ENCODE assay signal across 8 mouse cellular contexts in genomic region chr7:43606896-43607742, GRCm38 (mm10). TPM values are rescaled to one million over a fixed set of nuclear protein-coding genes. Genes with fewer than 3 reads are reported as not detected.
DNase-seq lines count a peak whose midpoint lies in the region; ATAC-seq lines count a peak whose summit lies in the region.

Gene Zfp819 (plus strand): TSS chr7:43607169.

- peak within 1 kb of the TSS; percentile 36 for H3K4me3 ChIP-seq in embryonic facial prominence, embryonic 14.5 days (ENCODE audit: low read depth, low read length)
- H3K4me3 ChIP-seq in heart, embryonic 11.5 days (ENCODE audit: low read depth, low read length): peak within 1 kb of the TSS; percentile 25
- H3K4me3 ChIP-seq in limb, embryonic 11.5 days (ENCODE audit: low read depth, low read length): peak within 1 kb of the TSS; percentile 43
- H3K4me3 ChIP-seq in midbrain, embryonic 12.5 days: peak within 1 kb of the TSS; percentile 47

- no peaks in the 10 kb centered on the region for H3K27me3 ChIP-seq in embryonic facial prominence, embryonic 14.5 days (replicated peaks; ENCODE audit: control insufficient read depth, insufficient read depth, low read length)
- H3K27me3 ChIP-seq in heart, embryonic 11.5 days (ENCODE audit: control insufficient read depth, insufficient read depth, low read length): peaks cover 4% of the 10 kb centered on the region; the same call in 1 of the 2 replicates
- H3K27me3 ChIP-seq in limb, embryonic 11.5 days (ENCODE audit: control insufficient read depth, insufficient read depth, low read length): no peaks in the 10 kb centered on the region
- 0 out of 2 replicates have a peak, but pooled peaks cover 10% of the 10 kb centered on the region for H3K27me3 ChIP-seq in midbrain, embryonic 12.5 days

- no peak within 1 kb of the TSS for H3K27ac ChIP-seq in embryonic facial prominence, embryonic 14.5 days (replicated peaks; ENCODE audit: low read depth, low read length)
- H3K27ac ChIP-seq in heart, embryonic 11.5 days (ENCODE audit: low read depth, low read length): no peak within 1 kb of the TSS
- H3K27ac ChIP-seq in limb, embryonic 11.5 days (replicated peaks; ENCODE audit: low read depth, low read length): no peak within 1 kb of the TSS
- H3K27ac ChIP-seq in midbrain, embryonic 12.5 days (replicated peaks): no peak within 1 kb of the TSS

- 16% methylated on average over 40 of the region's 41 CpGs for WGBS in embryonic facial prominence, embryonic 14.5 days
- 10% methylated on average over 41 of the region's 41 CpGs for WGBS in heart, embryonic 11.5 days (ENCODE audit: insufficient replicate concordance)
- 16% methylated on average over 41 of the region's 41 CpGs for WGBS in limb, embryonic 11.5 days
- WGBS in midbrain, embryonic 12.5 days: 15% methylated on average over 41 of the region's 41 CpGs

- peak within 1 kb of the TSS; percentile 71 for H3K4me2 ChIP-seq in embryonic facial prominence, embryonic 14.5 days (ENCODE audit: low read depth, low read length)
- peak within 1 kb of the TSS; percentile 53 for H3K4me2 ChIP-seq in heart, embryonic 11.5 days
- H3K4me2 ChIP-seq in limb, embryonic 11.5 days (ENCODE audit: low read depth, severe bottlenecking): peak within 1 kb of the TSS; percentile 79
- H3K4me2 ChIP-seq in midbrain, embryonic 12.5 days (replicated peaks): peak within 1 kb of the TSS; percentile 82

- peak; percentile 92 for ATAC-seq in embryonic facial prominence, embryonic 14.5 days (ENCODE audit: low read depth)
- ATAC-seq in heart, embryonic 11.5 days (replicated peaks; ENCODE audit: insufficient number of reproducible peaks, low FRiP score, low TSS enrichment): peak; percentile 49; the same call in 1 of the 2 replicates
- peak; percentile 80 for ATAC-seq in limb, embryonic 11.5 days (ENCODE audit: insufficient number of reproducible peaks, low FRiP score, low TSS enrichment, low read depth)
- ATAC-seq in midbrain, embryonic 12.5 days (ENCODE audit: low FRiP score, low read depth): peak; percentile 84

- peaks cover 4% of the 10 kb centered on the region; the same call in 1 of the 2 replicates for H3K4me1 ChIP-seq in embryonic facial prominence, embryonic 14.5 days (ENCODE audit: control insufficient read depth, insufficient read depth, low read length)
- H3K4me1 ChIP-seq in heart, embryonic 11.5 days (ENCODE audit: control insufficient read depth, insufficient read depth, low read length): no peaks in the 10 kb centered on the region
- no peaks in the 10 kb centered on the region for H3K4me1 ChIP-seq in limb, embryonic 11.5 days (ENCODE audit: control insufficient read depth, insufficient read depth, low read length)
- peaks cover 11% of the 10 kb centered on the region; the same call in 1 of the 2 replicates for H3K4me1 ChIP-seq in midbrain, embryonic 12.5 days

- no peaks in the 10 kb centered on the region for H3K36me3 ChIP-seq in embryonic facial prominence, embryonic 14.5 days (ENCODE audit: control insufficient read depth, insufficient read depth, low read length)
- no peaks in the 10 kb centered on the region for H3K36me3 ChIP-seq in heart, embryonic 11.5 days (ENCODE audit: control insufficient read depth, insufficient read depth, low read length)
- H3K36me3 ChIP-seq in limb, embryonic 11.5 days (ENCODE audit: control insufficient read depth, insufficient read depth, low read length): no peaks in the 10 kb centered on the region
- H3K36me3 ChIP-seq in midbrain, embryonic 12.5 days: no peaks in the 10 kb centered on the region

- DNase-seq in cerebellum, postnatal 10 days: peak; percentile 66 to 69
- no peak for DNase-seq in cerebellum, adult 11-12 months
- peak; percentile 87 for DNase-seq in embryonic facial prominence, embryonic 14.5 days (ENCODE audit: low spot score)
- DNase-seq in kidney, adult 9 months: peak; percentile 48
- peak; percentile 77 for DNase-seq in limb, embryonic 11.5 days (ENCODE audit: low spot score)
- DNase-seq in right cerebral cortex, postnatal 4 days: peak; percentile 72

- H3K9me3 ChIP-seq in embryonic facial prominence, embryonic 14.5 days (ENCODE audit: control insufficient read depth, low read length): no peaks in the 10 kb centered on the region
- H3K9me3 ChIP-seq in heart, embryonic 11.5 days (replicated peaks; ENCODE audit: control insufficient read depth, low read length): no peaks in the 10 kb centered on the region
- no peaks in the 10 kb centered on the region for H3K9me3 ChIP-seq in limb, embryonic 11.5 days (ENCODE audit: control insufficient read depth, low read length)
- H3K9me3 ChIP-seq in midbrain, embryonic 12.5 days: no peaks in the 10 kb centered on the region

- H3K9ac ChIP-seq in embryonic facial prominence, embryonic 14.5 days (ENCODE audit: low read depth, low read length): peak within 1 kb of the TSS; percentile 48; the same call in 1 of the 2 replicates
- H3K9ac ChIP-seq in heart, embryonic 11.5 days (ENCODE audit: low read depth, low read length): no peak within 1 kb of the TSS
- peak within 1 kb of the TSS; percentile 47; the same call in 1 of the 2 replicates for H3K9ac ChIP-seq in limb, embryonic 11.5 days (ENCODE audit: low read length)
- no peak within 1 kb of the TSS; the same call in 1 of the 2 replicates for H3K9ac ChIP-seq in midbrain, embryonic 12.5 days (replicated peaks)

RNA-seq across cellular contexts. Expression of gene Zfp819, which starts in this region (rescaled TPM):
- polyA plus RNA-seq in embryonic facial prominence, embryonic 14.5 days (2014; fragmentation: Nextera tagmentation; extraction: Ambion mirVana): 0.39 and 0.47 TPM in 2 replicates
- polyA plus RNA-seq in heart, embryonic 11.5 days (2014; fragmentation: Nextera tagmentation; extraction: Ambion mirVana): 0.21 TPM in 1 of 2 replicates, not detected in the other
- 0.79 and 1.1 TPM in 2 replicates for polyA plus RNA-seq in limb, embryonic 11.5 days (2014; fragmentation: Nextera tagmentation; extraction: Ambion mirVana)
- 0.24 and 0.58 TPM in 2 replicates for polyA plus RNA-seq in midbrain, embryonic 12.5 days (2016; fragmentation: Nextera tagmentation; extraction: Ambion mirVana)

Comparison
In these comparisons a context has a peak if more than half of its experiments do, and no peak if none do; other contexts are left out.
1. Peak in DNase-seq, ATAC-seq, H3K4me3 ChIP-seq, H3K9ac ChIP-seq and H3K4me2 ChIP-seq in embryonic facial prominence, embryonic 14.5 days; RNA of the gene not detected or under 1 TPM.
2. Peak in ATAC-seq, H3K4me3 ChIP-seq and H3K4me2 ChIP-seq in heart, embryonic 11.5 days; RNA of the gene not detected or under 1 TPM.
3. Peak in ATAC-seq, H3K4me3 ChIP-seq and H3K4me2 ChIP-seq in midbrain, embryonic 12.5 days; RNA of the gene not detected or under 1 TPM.